Mouse (Mus musculus) liver, embryonic 14.5 days (tissue): ENCODE data around the gene Snx3.

ENCODE experiments used
- CTCF ChIP-seq: IDR thresholded peaks from 2 replicates; pipeline ENCODE4 v1.5.1; 2016; ENCODE audit warnings: antibody characterized with exemption, low read depth, control low read depth
- EP300 ChIP-seq: IDR thresholded peaks from 2 replicates; pipeline ENCODE4 v1.6.1; 2016; ENCODE audit warnings: antibody characterized with exemption, low read depth

DNA sequence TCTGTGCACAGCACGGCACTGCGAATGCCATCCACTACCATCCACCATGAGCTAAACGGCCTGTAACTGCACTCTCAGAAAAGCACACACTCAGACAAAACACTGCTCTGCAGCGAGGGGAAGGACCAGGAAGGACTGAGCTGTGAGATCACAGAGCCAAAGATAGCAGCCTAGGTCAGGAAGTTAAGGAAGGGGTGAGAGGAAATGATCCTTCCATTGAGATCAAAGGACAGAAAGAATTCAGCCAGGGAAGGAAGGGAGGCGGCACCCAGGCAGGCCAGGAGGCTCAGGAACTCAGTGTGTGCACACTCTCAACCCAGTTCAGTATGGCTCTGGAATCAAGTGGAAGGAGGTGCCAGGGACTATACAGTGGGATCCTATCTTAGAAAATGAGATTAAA lies 37.6 kb upstream of the Snx3 start:
- no peak for TF ChIP-seq EP300
- no peak for TF ChIP-seq CTCF
